Mouse (Mus musculus) liver, adult 2 months (tissue): ENCODE results near the gene Pip4k2c.

Source experiments
- CTCF ChIP-seq: fragments of 200-500 bp; IDR thresholded peaks from 2 replicates; pipeline ENCODE4 v1.5.1; 2011; ENCODE audit warnings: low read depth, low read length, control low read depth
- POLR2A ChIP-seq: fragments of 200-500 bp; IDR thresholded peaks from 2 replicates; pipeline ENCODE4 v1.6.1; 2011; ENCODE audit warnings: low read length, control low read depth; ENCODE audit not compliant: insufficient read depth; ENCODE audit errors: extremely low read depth

DNA sequence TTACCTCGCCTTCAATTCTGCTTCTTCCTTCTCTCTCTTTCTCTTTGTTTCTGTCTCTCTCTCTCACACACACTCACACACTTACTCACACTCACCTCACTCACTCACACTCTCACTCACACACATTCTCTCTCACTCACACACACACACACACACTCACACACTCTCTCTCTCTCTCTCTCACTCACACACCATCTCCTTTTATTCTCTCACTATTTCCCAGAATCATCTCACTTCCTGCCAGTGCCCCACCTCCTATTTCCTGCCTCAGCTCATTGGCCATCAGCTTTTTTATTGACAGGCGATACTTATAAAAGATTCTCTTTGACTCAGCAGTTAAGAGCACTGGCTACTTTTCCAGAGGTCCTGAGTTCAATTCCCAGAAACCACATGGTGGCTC, 7.0 kb upstream of the Pip4k2c start:
- TF ChIP-seq CTCF (no peak), POLR2A (no peak)
